Mouse (Mus musculus) cortical plate, adult 2 months (tissue): ENCODE measurements at regions not wholly inside any gene's neighbourhood (a gene's known extent, or its start where the extent isn't known, plus 50 kb on each side); places are given as distances from the start of the nearest gene placed in this dataset.

Experiments used
- H3K27ac ChIP-seq: fragments of 200-500 bp; 2 replicates; pipeline ENCODE4 v1.5.1; 2012; ENCODE audit warnings: low read length, control low read depth, inconsistent platforms; ENCODE audit not compliant: insufficient read depth
- H3K4me1 ChIP-seq: fragments of 200-500 bp; 2 replicates; pipeline ENCODE4 v1.6.1; 2011; ENCODE audit warnings: low read length; ENCODE audit not compliant: control insufficient read depth, insufficient read depth
- H3K4me3 ChIP-seq: fragments of 200-500 bp; 2 replicates; pipeline ENCODE4 v1.5.1; 2011; ENCODE audit warnings: mild to moderate bottlenecking, low read length, control low read depth; ENCODE audit not compliant: insufficient read depth
- CTCF ChIP-seq: fragments of 200-500 bp; IDR thresholded peaks from 2 replicates; pipeline ENCODE4 v1.5.1; 2011; ENCODE audit warnings: mild to moderate bottlenecking, control low read depth, low read length; ENCODE audit not compliant: insufficient read depth; ENCODE audit errors: extremely low read depth
- POLR2A ChIP-seq: fragments of 200-500 bp; IDR thresholded peaks from 2 replicates; pipeline ENCODE4 v1.6.1; 2011; ENCODE audit warnings: mild to moderate bottlenecking, low read length, control low read depth; ENCODE audit not compliant: insufficient read depth; ENCODE audit errors: extremely low read depth

- Histone ChIP-seq H3K4me1 (no peaks in the 10 kb centered on the region), H3K4me3 (no peak overlapping the region), H3K27ac (no peak overlapping the region)
- TF ChIP-seq CTCF (no peak), POLR2A (no peak)
Observed at GRCm38 (mm10) chr2:56304920-56305319, 818.9 kb downstream of the Nr4a2 start.

- no peak for TF ChIP-seq POLR2A
- no peak for TF ChIP-seq CTCF
- Histone ChIP-seq H3K4me3 (no peak overlapping the region), H3K4me1 (no peaks in the 10 kb centered on the region), H3K27ac (no peak overlapping the region)
Observed at GRCm38 (mm10) chr2:56321692-56322091, 802.1 kb downstream of the Nr4a2 start.

DNA sequence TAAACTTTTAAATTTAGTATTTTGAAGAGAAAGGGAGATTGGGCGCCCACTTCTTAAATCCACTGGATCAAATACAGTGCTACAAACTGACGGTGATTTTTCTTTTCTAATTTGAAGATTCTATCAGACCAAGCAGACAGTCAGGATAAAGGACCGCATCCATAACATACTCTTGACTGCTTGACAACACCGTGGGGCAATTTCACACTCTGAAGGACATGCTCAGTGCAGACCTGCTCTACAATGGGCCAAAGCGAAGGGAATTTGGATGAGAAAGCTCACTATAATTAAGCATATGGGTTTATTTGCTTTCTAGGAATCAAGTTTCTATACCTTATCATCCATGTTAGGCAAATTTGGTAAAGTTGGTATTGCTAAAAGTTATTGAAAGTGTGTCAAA is 801.3 kb downstream of the Nr4a2 start:
- Histone ChIP-seq H3K4me1 (no peaks in the 10 kb centered on the region), H3K4me3 (no peak overlapping the region), H3K27ac (no peak overlapping the region)
- no peak for TF ChIP-seq CTCF
- no peak for TF ChIP-seq POLR2A

- Histone ChIP-seq H3K4me3 (no peak overlapping the region), H3K4me1 (no peaks in the 10 kb centered on the region), H3K27ac (no peak overlapping the region)
- no peak for TF ChIP-seq POLR2A
- no peak for TF ChIP-seq CTCF
Observed at GRCm38 (mm10) chr2:56335974-56336373, 787.8 kb downstream of the Nr4a2 start.

DNA sequence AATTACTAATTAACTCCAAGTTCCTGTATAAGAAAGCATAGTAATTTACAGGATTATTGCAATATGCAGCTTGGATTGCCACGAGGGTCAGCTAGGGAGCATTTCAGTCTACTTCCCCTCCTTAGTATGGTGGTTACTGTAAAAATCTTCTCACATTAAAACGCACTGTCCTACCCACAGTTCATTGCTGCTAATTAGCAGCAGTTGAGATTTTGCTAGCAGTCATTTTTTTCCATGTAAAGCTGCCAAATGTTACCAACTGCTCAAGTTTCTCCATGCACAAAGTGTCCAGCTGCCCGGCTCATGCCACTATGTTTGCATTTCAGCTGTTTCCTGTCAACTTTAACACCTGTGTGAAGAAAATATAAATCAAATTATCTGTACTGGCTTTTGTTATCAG is 759.7 kb downstream of the Nr4a2 start:
- TF ChIP-seq POLR2A, result no peak
- no peak for TF ChIP-seq CTCF
- H3K27ac ChIP-seq, result no peak overlapping the region
- H3K4me3 ChIP-seq, result no peak overlapping the region
- H3K4me1 ChIP-seq, result no peaks in the 10 kb centered on the region
